Mouse (Mus musculus) brain, embryonic 14.5 days (tissue): ENCODE measurements at regions not wholly inside any gene's neighbourhood (a gene's known extent, or its start where the extent isn't known, plus 50 kb on each side); places are given as distances from the start of the nearest gene placed in this dataset.
A peak's percentile ranks its signal among the peaks of the same experiment; 100 is the strongest.
"Not testable (repeated sequence)": the region's sequence is repeated elsewhere in the genome, so short reads cannot be mapped to it uniquely, and the experiment has no call there.

Experiments used
- DNase-seq: peaks from one replicate; pipeline ENCODE4 v3.0.0-alpha.2; 2011; ENCODE audit warnings: low read depth
- CTCF ChIP-seq: fragments of 200-500 bp; IDR thresholded peaks from 2 replicates; pipeline ENCODE4 v1.5.1; 2012; ENCODE audit warnings: inconsistent platforms, mild to moderate bottlenecking, moderate library complexity, borderline replicate concordance; ENCODE audit not compliant: insufficient read depth, insufficient read length; ENCODE audit errors: extremely low read depth
- POLR2A ChIP-seq: fragments of 200-500 bp; IDR thresholded peaks from 2 replicates; pipeline ENCODE4 v1.6.1; 2012; ENCODE audit warnings: mild to moderate bottlenecking, inconsistent platforms, borderline replicate concordance; ENCODE audit not compliant: poor library complexity, insufficient read depth, insufficient read length, severe bottlenecking; ENCODE audit errors: extremely low read depth

DNA sequence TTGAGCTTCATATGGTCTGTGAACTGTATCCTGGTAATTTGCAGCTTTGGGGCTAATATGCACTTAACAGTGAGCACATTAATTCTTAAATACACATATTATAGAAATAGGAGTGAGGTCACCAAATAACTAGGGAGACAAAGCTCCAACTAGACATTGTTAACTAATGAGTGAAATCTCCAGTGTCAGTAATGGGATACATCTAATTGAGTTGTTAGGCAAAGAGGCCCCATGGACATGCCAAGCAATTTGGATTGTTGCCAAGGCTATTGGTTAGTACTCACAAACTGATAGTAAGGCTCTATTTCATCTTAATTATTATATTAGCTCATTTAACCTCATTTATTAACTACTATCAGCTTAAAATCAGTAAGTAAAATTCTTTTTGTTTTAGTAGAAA is 698.5 kb downstream of the Triml1 start:
- DNase-seq: peak; percentile 56
- TF ChIP-seq CTCF (no peak), POLR2A (no peak)

DNA sequence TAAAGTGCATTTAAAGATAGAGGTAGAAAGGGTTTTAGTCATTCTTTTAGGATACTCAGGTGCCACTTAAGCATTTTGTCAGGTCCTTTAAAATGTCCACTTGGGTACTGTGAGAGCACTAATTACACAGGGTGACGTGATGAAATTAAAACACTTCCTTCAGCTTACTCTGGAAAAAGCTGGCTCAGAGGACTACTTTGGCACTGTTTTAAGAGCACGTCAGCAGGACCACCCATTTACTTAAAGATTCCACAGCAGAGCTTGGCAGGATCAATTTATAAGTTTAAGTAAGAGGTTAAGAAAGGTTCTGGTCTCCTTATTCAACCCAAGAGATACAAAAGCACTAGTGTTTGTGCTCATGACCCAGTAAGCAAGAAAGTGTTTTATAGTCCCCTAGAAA is 738.7 kb downstream of the Triml1 start:
- DNase-seq: peak; percentile 58
- no peak for TF ChIP-seq POLR2A
- TF ChIP-seq CTCF: no peak

DNA sequence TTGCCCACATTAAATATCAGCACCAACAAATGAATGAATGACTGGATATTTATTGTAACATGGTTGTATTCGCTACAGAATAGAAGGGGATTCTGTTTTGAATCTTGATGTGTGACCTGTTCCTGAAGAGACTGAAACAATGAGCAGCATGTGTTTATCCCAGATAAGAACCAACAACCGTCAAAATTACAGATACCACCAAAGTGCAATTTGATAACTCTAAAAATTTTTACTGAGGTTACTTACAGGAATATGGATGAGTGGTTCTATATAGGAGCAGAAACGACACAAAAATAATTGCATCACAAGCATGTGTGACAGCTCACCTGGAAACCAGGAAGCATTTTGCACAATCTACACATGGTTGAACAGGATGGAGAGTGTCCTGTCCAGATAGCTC is 744.4 kb downstream of the Triml1 start:
- no peak for TF ChIP-seq CTCF
- no peak for TF ChIP-seq POLR2A

DNA sequence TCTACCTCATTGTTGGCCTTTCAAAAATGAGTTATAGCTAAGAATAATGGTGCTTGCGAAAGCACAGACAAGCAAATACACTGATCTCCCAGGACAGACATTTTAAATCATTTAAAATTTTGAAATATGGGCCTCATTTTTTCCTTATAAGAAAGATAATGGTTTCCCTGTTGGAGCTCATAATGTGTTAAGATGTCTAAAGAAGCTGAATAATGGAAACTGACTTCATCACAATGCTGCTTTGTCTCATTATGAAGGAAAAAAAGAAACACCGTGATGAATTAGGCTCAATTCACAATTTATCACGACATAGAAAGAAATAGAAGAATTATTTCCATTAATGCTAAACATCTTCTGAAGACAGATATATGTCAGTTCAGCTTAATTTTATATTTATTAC is 752.5 kb downstream of the Triml1 start:
- TF ChIP-seq POLR2A (no peak), CTCF (no peak)
- peak; percentile 6 for DNase-seq

More for the DNA sequence above, 744.4 kb downstream of the Triml1 start:
- no peak for DNase-seq

DNA sequence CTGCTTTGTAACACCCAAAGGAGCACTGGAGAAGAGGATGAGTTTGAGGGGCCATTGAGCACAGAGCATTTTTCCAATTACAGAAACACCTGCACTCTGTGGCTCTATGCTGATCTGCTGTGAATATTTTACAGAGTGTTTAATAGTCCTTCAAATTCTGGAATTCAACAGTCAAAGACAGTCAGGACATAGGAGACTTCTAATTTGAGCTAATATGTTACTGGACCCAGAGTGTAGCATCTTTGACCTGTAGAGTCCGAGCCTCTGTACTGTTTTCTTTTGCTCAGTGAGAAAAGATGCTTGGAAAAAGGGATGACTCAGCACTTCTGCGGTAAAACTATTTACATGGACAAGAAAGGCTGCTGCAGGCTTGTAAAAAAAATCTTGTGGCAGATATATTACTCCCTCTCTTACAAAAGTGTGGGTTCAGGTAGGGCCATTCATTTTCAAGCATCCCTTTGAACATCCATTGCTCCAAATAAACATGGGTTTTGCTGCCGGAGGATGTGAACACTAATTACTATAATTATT is 793.1 kb downstream of the Triml1 start:
- peak; percentile 24 for DNase-seq

DNA sequence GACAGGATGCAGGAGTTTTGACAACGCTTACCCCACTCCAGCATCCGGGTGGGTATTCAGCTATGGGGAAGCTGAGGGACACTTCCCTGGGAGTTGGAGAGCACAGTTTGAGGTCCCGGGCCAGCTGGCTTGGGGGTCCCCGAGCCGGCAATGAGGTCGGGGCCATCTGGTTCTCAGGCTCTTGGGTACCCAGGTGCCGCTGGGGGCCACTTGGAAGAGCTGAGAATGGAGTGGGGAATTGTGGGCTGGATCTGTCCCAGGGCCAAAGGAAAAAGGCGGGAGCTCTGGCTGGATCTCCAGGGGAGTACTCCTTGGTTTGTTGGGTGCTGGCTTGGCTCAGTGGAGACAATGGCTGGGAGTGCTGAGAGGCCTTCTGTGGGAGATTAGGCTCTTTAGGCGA is 806.6 kb downstream of the Triml1 start:
- TF ChIP-seq POLR2A (no peak), CTCF (no peak)
- no peak for DNase-seq

More for the DNA sequence above, 793.1 kb downstream of the Triml1 start:
- TF ChIP-seq CTCF (no peak), POLR2A (no peak)

DNA sequence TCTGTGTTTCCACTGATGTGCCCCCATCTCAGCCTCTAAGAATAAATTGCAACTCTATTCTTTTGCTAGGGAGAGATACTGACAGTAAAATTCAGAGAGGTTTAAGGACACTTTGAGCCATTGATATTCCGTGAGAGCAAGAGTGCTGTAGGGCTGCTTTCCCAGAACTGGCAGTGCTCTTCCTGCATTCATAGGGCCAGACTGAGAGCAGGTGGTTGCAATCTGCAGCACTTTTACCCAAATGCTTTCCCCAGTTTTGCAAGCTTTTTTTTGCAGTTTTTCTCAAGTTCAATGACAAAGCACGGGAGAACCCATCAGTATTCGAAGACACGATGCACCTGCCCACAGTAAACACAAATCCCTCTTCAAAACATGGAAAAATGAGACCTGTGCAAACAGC is 816.6 kb downstream of the Triml1 start:
- peak; percentile 43 for DNase-seq
- TF ChIP-seq CTCF (no peak), POLR2A (no peak)

DNA sequence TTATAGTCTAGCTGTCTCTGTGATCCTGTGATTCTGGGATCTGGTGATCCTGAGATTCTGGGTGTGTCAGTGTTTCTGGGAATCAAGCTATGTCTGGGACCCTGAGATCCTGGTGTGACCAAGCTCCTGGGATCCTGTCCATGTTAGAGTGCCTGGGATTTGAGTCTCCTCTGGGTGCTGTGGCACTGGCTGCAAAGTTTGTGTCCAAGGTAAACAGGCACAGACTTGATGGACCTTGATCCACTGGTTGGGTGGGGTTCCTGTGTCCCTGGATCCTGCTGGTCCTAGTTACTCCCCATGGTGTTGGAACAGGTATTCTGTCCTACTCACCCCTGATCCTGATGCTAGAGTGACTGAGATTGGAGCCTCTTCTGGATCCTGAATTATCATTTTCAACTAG is 818.4 kb downstream of the Triml1 start:
- DNase-seq: no peak
- no peak for TF ChIP-seq CTCF
- no peak for TF ChIP-seq POLR2A

DNA sequence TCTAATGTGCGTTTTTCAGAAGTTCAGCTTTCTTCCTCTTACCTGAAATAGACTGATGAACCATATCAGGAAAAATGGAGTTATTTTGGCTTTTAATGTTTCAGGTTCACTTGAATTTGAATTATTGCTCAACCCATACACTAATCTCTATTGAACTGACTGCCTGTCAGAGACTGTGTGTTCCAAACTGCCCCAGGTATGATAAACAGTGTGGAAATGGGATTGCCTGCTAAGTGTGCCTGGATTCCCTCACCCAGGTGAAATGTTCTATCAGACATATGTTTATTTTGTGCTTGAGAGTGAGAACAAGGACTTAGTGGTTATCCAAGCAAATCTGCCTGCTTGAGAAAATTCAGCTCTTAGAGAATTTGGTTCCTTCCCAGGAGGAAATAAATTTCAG is 830.2 kb downstream of the Triml1 start:
- no peak for TF ChIP-seq POLR2A
- TF ChIP-seq CTCF: no peak
- no peak for DNase-seq

DNA sequence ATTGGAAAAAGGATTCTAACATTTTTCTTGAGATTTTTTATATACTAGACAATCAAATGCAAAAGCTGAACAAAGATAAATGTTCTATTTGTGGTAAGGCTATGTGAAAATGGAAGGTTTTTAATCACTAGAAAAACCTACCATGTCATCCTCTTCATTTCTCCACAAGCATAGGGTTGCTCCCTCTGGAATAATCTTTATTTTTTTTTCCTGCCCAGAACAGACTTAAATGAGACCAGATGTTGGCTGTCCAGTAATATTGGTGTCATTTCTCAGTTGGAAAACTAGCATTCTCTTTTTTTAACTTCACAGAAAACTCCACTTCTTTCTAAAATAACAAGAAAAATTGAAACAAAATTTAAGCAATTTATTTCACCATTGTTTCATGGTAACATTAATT is 849.9 kb downstream of the Triml1 start:
- DNase-seq: no peak
- TF ChIP-seq POLR2A (no peak), CTCF (no peak)

DNA sequence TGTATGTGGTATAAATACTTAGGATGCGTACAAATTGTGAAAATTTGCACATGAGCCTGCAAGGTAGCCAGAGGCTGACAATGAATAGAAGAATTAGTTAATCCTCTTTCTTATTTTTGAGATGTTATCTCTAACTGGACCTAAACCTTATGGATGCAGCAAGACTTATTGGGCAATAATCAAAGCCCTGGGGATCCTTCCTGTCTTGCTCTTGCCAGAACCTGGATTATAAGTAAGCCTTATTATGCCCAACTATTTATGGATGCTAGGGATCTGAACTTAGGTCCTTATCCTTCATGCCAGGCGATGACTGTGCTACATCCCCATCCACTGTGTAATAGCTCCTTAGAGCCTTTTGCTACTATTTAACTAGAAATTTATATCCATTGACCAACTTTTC is 859.3 kb downstream of the Triml1 start:
- TF ChIP-seq CTCF (no peak), POLR2A (no peak)
- no peak for DNase-seq

DNA sequence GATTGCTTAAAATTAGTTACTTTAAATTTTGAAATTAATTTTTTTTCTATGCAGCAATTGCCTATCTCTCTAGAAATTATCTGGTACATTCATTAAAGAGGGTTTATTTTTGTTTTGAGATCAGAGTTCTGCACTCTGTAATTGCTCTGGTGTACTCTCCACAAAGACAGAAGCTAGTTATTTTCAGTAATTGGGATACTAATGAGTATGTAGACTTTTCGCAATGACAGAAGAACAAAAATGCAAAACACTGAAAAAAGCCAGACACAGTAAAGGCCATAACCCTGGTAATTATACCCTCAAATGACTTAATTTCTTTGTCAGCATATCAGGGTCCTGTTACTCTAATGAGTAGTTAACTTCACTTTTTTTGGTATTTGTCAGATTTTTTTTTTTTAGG is 836.5 kb upstream of the Frg1 start:
- no peak for TF ChIP-seq POLR2A
- TF ChIP-seq CTCF: no peak
- peak; percentile 65 for DNase-seq

DNA sequence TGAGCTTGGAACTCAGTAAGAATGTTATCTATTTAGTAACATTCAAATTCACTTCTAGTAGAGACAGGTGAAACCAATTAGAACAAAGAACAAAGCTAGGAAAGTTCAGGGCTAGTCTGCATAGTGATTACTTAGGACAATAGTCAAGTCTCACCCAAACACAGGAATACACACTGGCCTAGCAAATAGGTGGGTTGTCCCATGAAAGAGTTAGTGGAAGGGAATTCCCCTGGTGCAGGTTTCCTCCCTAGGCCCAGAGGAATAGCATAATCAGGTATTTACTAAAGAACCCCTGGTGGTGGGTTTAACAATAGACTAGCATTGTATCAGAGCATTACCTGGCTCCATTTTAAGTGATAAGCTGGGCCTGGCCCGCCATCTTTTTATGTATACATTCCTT is 825.4 kb upstream of the Frg1 start:
- DNase-seq: not testable (repeated sequence)
